Mouse (Mus musculus) T-helper 17 cell (primary cell): ENCODE measurements around the gene Mamld1.
"Not testable (repeated sequence)": the region's sequence is repeated elsewhere in the genome, so short reads cannot be mapped to it uniquely, and the experiment has no call there.

Source experiments
- in situ Hi-C, 2 experiments: fragments of 300-600 bp; cut with MboI, MseI; formaldehyde crosslinking; loops; 1 replicate in 1 of 2; 2 replicates in 1 of 2; pipeline ENCODE4 v1.15.1; 2025; ENCODE audit warnings: high pct_unique_total_duplicates in 2 of 2

Mamld1 gene

DNA sequence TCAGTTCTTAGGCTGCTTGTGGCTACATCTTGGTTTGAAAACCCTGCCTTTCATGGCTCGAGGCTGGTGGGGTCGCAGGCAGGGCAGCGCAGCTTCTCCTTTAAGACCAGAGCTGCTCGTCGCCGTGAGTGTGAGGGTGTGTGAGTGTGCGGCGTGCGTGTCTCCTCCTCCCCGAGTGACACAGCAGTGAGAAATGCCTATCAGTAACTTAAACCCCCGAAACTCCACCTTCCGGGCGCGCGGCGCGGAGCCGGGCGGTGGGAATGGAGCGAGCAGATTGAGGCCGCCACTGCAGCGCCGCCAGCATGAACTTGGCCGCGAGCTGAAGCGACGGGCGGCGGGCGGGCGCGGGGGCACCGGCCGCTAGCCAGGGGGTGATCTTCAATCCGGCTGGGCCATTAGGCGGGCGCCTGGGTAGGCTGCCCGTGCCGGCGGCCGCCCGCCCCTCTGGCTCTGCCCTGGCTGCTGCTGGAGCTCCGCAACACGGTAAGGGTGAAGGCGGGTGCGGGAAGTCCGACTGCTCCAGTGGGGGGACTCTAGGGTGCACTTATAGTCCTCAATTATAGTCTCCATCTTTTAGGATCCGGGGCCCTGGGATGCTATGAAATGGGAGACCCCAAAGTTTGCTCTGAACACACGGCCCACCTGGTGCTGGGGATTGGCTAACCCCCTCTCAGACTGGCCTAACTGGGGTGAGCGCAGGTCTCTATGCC is at the start of gene Mamld1:
TSS of gene Mamld1 (plus strand) at position 393 of the 713 bp plus-strand sequence.
- in situ Hi-C loops, result no loop called here

DNA sequence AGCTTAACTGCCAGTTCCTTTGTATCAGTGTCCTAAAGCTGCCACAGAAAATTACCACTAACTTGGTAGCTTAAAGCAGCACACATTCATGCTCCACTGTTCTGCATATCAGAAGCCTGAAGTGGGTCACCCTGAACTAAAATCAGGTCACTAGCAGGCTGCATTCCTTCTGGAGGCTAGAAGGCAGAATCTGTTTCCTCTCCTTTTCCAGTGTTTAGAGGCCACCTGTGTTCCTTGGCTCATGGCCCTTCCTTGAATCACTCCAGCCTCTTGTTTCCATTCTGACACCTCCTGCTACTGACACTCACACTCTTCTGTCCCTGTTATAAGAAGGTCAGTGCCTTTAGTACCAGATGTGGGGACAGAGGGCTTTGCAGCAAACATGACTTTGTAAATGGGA is 25.3 kb upstream of the Mamld1 start:
- in situ Hi-C loops, result no loop called here

DNA sequence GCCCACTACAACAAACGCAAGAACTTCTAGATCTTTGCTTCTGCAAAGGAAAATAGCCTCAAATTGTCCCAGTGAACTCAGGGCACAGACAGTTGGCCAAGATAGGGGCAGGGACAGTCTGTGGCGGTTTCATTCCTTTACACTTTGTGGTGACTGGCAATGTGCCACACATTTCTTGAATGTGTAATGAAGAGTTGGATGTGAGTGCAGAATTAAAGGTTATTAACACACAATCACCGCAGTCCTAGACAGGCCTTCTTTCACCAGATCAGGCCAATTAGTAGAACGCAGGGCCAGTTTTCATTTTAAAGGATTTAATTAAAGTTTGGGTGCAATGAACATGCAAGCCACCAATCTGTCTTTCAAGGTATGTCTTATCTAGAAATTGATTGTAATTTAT is 22.0 kb upstream of the Mamld1 start:
- in situ Hi-C loops, result no loop called here

DNA sequence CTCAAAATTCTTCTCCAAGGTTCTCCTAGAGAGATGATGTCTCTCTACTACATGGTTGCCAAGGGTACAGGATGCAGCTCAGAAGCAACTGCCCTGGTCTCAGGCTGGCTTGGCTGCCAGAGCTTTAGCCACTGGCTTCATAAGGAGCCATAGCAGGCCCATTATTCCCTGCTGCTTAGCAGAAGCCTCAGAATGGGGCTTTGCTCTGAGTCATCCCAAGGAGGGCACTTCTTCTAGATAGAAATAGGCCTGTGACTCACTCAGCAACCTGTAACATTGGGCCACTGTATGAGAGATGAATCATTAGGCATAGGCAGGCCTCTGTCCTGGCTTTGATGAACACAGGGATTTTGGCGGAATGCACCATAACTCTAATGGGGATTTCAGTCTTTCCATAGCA is 21.1 kb upstream of the Mamld1 start:
- in situ Hi-C loops, result not testable (repeated sequence)

DNA sequence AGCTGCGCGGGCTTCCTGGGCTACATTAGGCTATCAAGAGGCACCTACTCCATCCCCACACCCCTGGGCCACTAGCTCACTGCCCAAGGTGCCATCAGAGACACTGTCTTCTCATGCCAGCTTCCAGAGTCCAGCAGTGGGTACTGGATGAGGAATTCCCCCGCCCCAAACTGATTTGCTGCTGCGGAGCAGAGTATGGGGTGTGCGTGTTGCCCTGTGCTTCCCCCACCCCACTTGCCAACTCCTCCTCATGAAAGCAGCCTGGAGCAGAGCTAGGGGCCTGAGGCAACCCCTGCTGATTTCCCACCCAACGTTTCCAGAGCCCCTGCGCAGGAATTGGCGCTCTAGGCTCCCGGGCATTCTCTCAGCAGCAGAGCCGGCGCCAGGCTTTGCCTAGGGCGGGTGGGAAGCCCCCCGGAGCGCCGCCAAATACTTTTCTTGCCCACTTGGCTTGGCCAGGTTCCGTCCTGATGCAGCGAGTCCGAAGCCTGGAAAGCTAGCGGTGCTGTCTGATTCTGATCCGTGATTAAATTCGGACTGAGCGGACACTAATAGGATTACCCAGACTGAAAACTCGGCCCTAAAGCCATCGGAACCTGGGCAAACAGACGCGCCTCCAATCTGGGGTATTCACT is 738 bp downstream of the Mamld1 start:
- in situ Hi-C loops, result no loop called here

DNA sequence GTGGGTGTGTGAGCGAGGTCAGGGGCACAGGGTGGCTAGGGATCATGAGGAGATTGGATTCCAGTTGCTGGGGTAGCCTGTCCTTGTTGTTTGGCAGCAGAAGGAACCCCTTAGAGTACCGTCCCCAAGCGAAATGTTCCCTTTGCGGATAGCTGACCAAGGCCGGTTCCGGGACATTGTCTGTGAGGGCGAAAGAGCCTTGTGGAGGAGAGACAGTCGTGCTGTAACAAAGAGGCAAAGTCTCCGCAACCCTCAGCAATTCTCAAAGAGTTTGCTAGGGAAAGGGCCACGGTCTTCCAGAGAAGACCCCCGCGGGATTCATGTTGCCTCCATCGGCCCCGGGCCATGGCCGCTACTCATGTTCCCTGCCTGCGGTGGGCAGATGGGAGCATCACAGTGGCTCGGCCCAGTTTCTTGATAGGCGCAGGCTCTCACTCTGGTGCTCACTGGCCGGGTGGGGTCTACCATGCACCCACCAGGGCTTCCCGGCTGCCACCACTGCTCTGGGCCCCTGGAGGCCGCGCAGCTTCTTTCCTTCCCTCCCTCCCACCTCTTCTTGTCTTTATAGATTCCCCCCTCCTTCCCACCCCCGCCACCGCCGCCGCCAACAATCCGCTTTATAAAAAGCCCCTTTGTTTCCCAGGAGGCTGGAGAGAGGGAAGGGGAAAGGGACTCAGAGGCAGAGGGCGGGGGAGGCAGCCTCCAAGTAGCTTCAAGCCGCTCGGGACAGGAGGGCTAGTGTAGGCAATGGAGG is 1.5 kb downstream of the Mamld1 start:
- in situ Hi-C loops, result no loop called here

DNA sequence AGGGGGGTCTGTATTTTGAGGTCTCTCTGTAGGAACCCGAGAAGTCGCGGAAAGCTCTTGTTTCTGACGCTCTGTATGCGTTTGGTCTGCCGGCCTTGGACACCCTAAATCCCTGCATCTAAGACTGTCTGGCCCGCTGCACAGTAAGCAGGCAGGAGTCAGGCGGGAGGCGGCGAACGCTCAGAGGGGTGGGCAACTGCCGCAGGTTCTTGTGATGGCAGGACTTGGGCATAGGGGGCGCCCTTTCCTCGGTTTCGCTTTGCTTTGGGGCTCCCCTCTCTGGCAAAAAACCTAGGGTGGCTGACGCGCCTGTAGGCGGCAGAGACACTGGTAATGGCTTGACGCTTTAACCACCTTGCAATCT is 2.0 kb downstream of the Mamld1 start:
- in situ Hi-C loops, result no loop called here

DNA sequence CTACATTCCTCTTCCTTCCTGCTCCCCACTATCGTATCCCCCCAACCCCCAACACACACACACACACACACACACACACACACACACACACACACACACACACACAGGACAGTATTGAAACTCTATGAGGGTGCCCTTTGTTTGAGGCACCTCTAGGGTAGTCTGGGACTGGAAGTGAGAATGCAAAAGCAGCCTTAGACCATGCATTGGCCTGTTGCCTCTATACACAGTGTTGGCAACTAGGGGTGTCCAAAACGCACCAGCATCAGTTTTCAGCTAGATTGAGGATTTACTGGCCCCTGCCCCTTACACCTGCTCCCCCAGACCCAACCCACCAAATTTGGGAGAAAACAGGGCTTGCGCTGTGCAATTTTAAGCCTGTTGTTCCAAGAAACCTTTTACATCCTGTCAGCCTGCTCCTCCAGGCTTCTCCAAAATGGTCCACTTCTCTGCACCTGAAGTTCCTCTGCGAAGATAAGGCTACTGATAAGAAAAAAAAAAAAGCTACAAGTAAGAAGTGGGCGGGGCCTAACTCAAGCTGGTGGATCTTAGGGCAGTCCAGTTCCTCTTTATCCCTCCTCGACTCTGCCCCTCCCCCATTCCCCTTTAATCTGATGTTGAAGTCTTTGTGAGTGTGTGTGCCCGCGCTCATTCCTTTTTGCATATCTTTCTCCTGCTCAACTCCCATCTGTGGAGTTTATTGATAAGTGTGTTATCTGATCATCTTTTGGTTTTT is 2.6 kb downstream of the Mamld1 start:
- in situ Hi-C loops, result no loop called here

DNA sequence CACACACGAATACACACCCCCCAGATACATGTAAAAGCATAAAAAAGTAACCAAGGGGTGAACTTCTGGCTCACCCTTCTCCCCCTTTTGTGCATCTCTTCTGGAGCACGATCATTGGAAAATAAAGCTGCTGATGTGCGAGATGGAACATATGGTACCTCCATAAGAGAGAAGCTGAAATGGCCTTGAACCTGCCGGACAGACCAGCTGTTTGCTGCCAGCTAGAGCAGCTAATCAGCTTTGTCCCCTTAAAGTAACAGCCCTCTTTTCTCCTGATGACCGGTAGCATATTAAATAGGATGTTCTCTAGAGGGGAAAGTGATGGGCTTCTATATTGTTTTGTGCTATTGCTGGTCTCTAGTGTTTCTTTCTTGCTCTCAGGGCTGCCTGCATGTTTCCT is 3.2 kb downstream of the Mamld1 start:
- in situ Hi-C loops, result no loop called here

DNA sequence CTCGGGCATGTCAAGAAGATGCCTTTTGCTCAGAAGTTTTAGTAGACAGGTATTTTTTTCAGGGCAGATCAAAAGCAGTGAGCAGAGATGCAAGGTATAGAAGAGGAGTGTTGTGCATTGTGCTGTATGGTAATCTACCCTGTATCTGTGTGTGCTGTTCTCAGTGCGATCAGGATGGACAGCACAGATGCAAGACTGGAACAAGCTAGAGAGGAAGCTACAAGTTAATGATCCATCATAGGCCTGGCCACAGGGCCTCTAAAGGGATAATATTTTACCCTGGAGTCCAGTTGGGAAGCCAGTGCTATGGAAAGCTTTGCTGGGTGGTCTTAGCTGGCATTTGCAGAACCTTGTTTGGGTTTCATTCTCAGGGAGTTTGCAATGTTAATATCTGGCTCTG is 6.9 kb downstream of the Mamld1 start:
- in situ Hi-C loops, result no loop called here

DNA sequence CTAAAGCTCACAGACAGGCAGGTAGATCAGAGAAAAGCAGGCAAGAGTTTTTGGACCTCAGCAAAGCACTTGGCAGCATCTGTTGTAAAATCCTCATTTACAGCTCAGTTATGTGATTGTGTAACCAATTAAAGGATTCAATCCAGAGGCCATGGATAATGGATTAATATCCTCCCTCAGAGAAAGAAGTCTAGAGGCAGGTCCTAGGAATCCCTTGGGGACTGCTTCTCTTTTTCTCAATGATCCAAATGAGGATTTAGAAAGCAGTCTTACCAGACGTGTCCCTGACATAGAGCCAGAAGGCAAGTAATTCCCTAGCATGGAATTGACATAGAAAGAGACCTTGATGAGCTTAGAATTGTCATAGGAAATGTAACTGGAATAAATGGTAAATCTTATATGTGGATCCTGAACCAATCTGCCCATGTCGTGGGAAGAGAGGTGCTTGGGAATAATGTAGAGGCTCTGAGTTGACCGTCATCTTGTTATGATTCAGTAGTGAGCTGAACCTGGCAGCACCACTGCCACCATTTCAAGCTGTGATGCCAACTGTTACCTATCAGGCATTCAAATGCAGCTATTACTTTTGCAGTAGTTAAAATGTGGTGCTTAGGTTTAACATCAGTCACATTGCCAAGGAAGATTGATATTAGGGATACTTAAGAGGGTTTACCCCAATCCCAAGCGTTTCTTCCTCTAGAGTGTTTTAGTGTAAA is 35.2 kb downstream of the Mamld1 start:
- in situ Hi-C loops, result no loop called here

DNA sequence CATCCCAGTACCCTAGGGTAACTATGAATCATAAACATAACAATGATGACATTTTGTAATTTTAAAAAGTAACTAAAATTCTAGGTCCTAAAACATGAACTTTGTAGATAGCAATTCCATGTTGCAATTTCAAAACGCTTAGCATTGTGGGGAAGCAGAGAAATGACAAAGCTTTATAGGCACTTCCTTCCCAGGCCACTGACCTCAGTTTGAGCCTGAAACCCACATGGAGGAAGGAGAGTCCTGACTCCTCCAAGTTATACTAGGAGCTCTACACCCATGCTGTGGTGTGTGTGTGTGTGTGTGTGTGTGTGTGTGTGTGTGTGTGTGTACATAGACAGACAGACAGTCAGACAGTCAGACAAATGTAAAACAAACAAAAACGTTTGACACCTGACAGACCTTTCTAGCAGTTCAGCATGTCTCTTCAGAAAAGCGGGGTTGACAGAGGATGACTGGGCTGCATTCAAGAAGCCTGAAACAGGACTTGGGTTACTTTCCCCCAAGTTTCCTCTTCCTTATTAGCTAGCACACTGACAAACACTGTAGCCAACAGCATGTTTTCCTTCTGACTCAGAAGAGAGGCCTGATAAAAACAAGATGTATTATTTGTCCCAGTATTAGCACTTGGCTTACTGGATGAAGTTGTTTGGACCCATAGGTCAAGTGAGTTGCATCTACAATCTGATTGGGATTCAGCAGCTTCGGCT is 37.5 kb downstream of the Mamld1 start:
- in situ Hi-C loops, result no loop called here

DNA sequence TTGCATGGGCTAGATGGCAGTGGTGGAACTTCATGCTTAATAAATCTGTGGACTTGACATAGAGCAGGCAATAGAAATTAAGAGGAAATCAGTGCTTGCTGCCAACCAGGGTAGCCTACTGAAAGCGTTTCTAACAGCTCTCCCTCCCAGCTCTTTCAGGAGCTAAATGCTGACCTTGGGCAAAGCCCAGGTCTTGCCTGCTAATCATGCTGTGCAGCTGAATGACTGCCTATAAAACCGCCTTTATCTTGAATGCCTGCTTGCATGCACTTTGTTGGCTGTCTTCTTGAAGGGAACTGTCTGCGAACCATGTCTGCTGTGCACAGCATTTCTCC is 38.0 kb downstream of the Mamld1 start:
- in situ Hi-C loops, result no loop called here

DNA sequence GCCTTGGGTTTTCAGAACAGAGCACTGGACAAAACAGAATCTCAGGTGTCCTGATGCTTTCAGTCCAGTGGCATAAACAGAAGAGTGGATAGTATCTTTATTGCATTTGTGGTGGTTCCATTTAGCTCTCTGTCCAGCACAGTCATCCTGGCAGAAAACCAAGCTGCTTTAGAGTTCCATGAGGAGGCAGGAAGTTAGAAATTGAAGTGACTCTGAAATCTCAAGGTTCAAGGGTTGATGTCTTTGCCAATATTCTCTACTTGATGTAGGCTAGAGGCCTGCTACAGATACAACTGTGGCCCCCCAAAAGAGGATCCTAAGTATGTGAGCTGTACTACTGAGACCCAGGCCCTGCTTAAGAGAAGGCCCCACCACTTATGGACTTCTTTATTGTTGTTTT is 55.8 kb downstream of the Mamld1 start:
- in situ Hi-C loops, result no loop called here

DNA sequence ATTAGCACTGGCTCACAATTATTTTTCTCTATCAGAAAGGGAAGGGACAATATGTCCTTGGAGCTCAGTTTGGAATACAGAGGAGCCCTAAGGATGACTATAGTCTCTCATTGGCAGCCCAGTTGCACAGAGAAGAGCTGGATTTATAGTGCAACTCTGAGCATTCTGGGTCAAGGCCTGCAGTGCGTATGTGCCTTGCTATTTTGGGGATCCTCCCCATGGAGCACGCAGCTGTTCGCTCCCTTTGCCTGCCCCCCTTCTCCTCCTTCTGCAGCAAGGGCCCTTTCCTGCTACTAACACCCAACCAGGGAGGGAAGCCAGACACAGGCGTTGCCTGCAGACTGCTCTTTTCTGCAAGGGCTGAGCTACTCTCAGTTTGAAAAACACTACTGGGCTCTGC is 56.3 kb downstream of the Mamld1 start:
- in situ Hi-C loops, result no loop called here

DNA sequence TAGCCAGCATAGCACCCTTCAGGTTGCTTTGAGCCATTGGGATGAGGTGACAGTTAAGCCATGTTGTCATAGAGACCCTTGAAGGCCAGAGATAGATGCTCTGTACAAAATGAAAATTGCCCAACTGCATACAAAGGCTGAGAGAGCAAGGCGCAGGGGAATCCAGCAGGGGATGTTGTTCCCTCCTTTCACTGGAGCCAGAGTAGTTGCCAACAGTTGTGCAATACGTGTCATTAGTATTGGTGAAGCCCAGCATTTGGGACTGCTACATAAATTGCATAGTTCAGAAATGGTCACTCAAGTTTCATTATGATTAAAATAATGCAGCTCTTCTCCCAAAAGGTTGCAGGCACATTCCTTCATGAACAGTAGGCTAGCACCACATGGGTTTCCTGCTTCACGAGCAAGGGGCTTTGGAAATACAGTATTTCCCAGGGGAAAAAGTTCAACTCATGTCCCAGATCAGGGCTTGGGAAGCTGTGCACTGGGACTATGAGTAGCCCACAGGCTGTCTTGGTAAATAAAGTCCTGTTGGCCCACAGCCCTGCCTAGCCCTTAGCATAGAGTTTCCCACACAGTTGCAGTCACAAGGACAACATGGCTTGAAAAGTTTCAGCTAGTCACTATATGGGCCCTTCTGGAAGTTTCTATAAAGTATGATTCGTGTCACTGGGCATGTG is 58.1 kb downstream of the Mamld1 start:
- in situ Hi-C loops, result no loop called here

DNA sequence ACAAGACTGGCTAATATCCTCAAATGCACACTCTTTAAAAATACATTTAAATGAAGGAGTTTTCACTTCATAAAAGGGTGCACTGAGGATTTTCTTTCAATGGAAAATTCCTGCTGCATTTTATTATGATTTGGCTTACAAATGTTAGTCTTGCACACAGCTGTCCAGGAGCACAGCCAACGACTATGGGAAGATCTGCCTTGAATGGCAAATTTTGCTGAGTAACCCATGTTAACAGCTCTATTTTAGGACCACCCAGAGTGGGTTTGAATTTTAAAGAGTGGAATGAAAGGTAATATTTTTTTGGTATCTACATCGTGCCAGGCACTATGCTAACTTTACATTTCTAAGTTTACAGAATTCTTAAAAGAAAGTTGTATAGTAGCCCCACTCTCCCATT is 60.3 kb downstream of the Mamld1 start:
- in situ Hi-C loops, result no loop called here

DNA sequence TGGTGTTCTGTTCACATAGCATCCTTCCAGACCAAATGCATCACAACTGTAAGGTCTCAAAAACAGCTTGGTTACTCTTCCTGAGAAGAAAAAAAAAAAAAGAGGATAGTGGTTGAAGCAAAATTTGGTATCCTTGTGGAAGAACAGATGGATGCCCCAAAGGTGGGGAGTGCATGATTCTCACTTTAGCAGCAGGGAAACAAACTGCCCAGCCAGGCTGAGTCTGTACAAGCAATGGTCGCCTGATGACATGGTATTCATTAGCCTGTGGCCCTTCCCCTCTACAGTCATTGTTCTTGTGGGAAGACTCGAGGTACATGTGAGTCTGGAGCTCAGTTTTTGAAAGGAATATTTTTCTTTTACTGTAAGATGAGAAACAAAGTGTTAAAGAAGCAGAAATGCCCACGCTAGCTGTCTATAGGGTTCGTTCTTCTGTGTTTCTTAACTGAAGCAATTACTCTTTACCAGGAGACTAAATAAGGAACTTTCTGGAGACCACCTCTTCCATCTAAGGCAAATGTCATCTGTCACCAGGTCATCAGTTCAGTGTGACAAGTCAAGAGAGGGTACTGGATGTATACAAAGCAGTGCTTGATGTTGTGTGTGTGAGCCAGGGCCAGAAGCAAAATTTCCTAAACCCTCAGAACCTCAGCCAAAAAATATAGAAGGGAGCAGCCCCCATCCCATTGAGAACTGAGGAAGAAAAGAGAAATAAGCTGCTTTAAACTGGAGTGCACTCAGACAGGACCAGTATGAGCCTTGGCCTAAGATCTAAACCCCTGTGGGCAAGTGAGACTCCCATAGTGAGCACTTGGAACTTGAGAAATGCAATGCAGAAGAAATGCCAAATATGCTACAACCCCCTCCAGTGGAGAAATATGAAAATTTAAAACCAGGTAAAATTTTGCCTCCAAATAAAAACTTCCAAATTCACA is 72.6 kb downstream of the Mamld1 start:
- in situ Hi-C loops, result no loop called here

DNA sequence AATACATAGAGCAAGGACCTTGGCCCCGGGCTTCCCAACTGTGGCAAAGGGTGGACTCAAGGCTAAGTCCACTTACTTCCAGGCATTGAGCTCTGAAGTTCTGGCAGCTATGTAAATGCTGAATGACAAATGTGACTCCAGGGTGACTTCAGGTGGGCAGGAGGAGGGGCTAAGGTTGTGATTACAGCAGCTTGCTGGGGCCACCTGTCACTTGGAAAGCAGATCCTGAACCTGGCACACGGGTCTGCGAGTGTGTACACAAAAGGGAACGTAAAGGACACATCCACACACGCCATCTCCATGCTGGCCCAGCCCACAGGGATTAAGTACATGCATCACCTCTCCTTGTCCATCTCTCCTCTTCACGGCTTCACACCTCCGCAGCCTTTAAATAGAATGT is 75.0 kb downstream of the Mamld1 start:
- in situ Hi-C loops, result loop anchor here in 1 of 2 experiments (25.0 kb wide), 1 partner anchor 1563 kb away; no protein-coding TSS in a partner anchor
